Mouse (Mus musculus): ENCODE data around the gene Galnt7. TPM values are rescaled to one million over a fixed set of nuclear protein-coding genes. Genes with fewer than 3 reads are reported as not detected.

The Galnt7 gene
- total RNA-seq, 2 experiments from 2014 or later: 9.5 to 17.9 TPM

DNA sequence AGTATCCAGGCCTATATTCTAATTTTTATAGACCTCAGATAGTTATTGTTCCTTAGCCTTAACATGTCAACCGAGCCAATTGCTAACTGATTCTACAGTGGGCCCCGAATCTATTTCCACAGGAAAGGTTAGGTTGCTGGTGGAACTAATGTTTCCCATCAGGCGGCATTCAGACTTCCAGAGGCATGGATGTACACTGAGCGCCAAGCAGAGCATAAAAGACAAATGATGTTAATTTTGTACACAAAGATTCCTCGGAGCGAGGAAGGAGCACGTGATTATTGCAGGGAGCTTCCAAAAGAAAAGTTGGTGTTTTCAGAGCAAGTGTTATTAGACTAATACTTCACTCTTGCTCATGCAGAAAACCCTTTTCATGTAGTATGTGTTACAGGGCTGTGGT is 21.1 kb downstream of the Galnt7 start:
- ATAC-seq (replicated peaks; ENCODE audit: low FRiP score, low TSS enrichment, poor library complexity, severe bottlenecking): no peak

- ATAC-seq (replicated peaks; ENCODE audit: low FRiP score, low TSS enrichment, poor library complexity, severe bottlenecking): no peak; the same call in 1 of the 2 replicates
These were observed 22.7 kb downstream of the Galnt7 start for GRCm38 (mm10) chr8:57630148-57630547.

DNA sequence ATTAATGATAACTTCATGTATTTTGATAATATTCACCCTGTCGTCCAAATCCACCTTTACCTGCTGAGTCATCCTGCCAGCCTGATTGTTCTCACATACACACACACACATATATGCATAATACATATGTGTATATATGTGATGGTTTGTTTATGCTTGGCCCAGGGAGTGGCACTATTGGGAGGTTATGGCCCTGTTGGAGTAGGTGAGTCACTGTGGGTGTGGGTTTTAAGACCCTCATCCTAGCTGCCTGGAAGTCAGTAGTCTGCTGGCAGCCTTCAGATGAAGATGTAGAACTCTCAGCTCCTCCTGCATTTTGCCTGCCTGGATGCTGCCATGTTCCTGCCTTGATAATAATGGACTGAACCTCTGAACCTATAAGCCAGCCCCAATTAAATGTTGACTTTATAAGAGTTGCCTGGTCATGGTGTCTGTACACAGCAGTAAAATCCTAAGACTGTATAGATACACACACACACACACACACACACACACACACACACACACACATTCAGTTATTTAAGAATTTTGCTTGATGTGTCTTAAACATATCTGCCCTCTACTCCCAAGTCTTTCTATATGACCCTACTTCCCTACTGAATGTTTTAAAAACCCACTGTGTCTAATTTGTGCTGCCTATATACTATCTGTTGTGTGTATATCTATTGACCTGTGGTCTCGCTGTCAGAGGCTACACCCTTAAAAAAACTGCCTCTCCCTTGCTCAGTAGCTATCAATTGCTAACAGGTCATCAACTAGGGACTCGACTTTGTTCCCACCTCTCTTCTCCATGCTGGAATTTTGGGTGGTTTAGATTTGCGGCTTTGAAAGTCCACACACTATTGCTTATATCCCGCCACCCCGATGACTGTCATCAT is 23.8 kb downstream of the Galnt7 start:
- ATAC-seq (replicated peaks; ENCODE audit: low FRiP score, low TSS enrichment, poor library complexity, severe bottlenecking): peak; percentile 46; the same call in 1 of the 2 replicates

GRCm38 (mm10) chr8:57627946-57628786 is 24.7 kb downstream of the Galnt7 start:
- ATAC-seq (replicated peaks; ENCODE audit: low FRiP score, low TSS enrichment, poor library complexity, severe bottlenecking): no peak

GRCm38 (mm10) chr8:57623955-57624354 is 28.9 kb downstream of the Galnt7 start:
- ATAC-seq (replicated peaks; ENCODE audit: low FRiP score, low TSS enrichment, poor library complexity, severe bottlenecking): no peak

- ATAC-seq (replicated peaks; ENCODE audit: low FRiP score, low TSS enrichment, poor library complexity, severe bottlenecking): no peak
These were observed 29.8 kb downstream of the Galnt7 start for GRCm38 (mm10) chr8:57623051-57623450.

GRCm38 (mm10) chr8:57616965-57617364 is 35.9 kb downstream of the Galnt7 start:
- ATAC-seq (replicated peaks; ENCODE audit: low FRiP score, low TSS enrichment, poor library complexity, severe bottlenecking): no peak

DNA sequence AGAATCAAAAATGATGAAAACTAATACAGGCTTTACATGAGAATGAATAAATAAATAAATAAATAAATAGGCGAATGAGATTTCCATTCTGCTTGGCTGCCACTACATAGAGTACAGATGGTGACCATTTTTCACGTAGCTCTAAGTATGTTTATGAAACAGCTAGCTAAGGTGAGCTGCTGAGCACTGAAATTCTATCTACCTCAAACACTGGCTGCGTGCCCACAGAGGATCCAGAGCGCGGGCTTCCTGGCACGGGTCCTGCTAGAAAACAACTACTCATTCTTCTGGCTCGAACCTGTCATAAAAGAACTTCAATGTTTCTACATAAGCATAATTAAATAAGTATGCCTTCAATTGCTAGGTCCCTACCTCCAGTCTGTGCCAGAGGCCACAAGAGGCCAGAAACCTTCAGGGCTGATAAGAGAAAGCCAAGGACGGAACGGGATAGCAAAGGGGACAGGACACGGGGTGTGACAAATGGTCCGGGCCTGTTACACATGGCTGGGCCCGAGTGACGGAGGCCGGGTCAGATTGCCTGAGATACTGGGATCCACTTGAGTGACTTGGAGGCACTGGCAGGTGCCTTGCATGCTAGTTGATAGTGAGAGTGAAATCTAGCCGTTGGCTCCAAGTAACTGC is 37.7 kb downstream of the Galnt7 start:
- ATAC-seq (replicated peaks; ENCODE audit: low FRiP score, low TSS enrichment, poor library complexity, severe bottlenecking): peak; percentile 70

GRCm38 (mm10) chr8:57611419-57611977 is 41.3 kb downstream of the Galnt7 start:
- ATAC-seq (replicated peaks; ENCODE audit: low FRiP score, low TSS enrichment, poor library complexity, severe bottlenecking): no peak

GRCm38 (mm10) chr8:57610706-57611418 is 42.0 kb downstream of the Galnt7 start:
- peak; percentile 53 for ATAC-seq (replicated peaks; ENCODE audit: low FRiP score, low TSS enrichment, poor library complexity, severe bottlenecking)

DNA sequence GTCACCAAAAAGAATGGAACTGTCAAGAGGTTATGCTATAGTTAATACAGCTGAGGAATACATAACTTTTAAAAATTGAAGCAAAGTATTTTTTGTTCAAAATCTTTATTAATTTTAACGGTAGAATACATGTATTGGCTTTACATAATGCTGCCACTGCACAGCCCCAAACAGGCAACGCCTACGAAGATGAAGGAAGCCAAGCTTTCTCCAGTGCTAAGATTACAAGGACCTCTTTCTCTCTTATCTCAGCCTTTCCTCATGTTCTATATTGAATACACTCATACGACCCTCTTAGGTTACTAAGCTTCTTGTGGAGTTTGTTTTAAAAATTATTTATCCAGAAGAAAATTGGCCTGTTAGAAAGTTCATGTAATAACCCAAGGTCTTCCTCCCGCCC is 50.3 kb downstream of the Galnt7 start:
- peak; percentile 73 for ATAC-seq (replicated peaks; ENCODE audit: low FRiP score, low TSS enrichment, poor library complexity, severe bottlenecking)

- ATAC-seq (replicated peaks; ENCODE audit: low FRiP score, low TSS enrichment, poor library complexity, severe bottlenecking): peak; percentile 69
These were observed 50.8 kb downstream of the Galnt7 start for GRCm38 (mm10) chr8:57601987-57602418.

DNA sequence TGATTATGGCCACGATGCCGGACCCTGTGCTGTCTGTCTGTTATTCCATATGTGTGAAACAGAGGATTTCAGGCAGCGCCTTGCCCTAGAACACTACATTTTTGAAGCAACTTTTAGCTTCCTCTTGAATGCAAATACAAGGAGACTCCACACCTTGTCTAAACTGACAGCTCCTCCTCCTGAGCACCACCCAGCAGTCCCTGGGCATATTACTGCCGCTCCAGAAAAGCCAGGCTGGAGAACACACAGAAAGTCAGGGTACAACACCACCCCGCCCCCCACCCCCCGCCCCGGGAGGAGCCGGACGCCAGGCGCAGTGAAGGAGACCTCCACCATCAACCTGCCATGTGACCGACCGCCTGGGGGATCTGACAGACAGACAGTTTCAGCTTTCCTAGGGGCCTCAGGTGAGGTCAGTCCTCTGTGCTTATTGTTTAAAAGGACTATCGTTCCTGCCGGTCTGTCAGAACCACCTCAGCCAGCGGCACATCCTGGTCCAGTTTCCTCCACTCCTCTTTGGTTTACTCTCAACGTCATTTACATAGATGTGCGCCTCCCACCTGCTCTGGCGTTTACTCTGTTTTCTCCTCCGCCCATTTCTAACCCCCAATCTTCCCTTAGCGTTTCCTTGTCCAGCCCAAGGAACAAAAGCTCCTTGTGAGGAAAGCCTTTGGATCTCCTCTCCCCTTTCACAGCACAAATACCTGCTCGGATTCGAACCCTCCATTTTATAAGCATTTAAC is 52.8 kb downstream of the Galnt7 start:
- no peak for ATAC-seq (replicated peaks; ENCODE audit: low FRiP score, low TSS enrichment, poor library complexity, severe bottlenecking)

- ATAC-seq (replicated peaks; ENCODE audit: low FRiP score, low TSS enrichment, poor library complexity, severe bottlenecking): no peak
These were observed 57.0 kb downstream of the Galnt7 start for GRCm38 (mm10) chr8:57595853-57596252.

DNA sequence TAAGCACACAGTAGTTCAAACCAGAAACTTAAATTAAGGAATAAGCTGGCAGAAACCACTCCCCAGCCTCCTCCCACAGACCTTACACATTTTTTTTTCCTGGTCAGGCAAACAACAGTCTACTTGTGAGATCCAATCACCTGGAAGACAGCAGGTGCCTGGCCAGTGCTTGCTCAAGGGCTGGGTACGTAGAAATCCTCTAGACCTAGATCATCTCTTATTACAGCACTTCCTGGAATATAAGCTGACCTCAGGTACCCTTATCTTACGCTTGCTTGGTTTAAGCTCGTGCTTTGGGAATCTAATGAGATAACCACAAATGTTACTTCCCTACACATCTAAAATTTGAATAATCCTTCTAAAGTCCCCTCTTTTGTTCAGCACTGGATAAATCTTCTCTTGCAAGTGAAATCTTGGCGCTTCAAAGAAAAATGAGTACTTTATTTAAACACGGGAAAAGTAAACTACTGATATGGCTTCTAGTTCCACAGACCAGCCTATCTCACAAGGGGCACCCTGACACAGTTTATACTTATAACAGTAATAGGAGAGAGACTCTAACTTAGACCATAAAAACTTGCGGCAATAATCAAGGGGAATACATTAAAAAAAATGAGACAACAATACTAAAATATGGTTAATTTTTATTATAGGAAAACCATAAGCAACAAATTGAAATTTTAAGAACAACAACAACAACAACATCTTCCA is 58.5 kb downstream of the Galnt7 start:
- ATAC-seq (replicated peaks; ENCODE audit: low FRiP score, low TSS enrichment, poor library complexity, severe bottlenecking): peak; percentile 82

DNA sequence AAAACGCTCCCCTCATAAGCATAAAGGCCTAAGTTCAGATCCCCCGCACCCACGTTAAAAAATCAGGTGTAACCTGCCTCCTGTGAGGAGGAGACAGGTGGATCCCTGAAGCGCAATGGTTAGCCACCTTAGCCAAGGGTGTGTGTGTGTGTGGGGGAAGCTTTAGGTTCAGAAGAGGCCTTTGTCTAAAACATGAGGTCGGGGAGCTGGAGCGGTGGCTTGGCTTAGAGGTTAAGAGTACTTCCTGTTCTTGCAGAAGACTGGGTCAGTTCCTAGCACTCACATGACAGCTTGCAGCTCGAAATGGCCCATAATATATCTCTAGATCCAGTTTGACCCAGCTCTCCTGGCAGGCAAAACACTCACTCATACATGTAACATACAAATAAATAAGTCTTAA is 60.2 kb downstream of the Galnt7 start:
- ATAC-seq (replicated peaks; ENCODE audit: low FRiP score, low TSS enrichment, poor library complexity, severe bottlenecking): no peak

DNA sequence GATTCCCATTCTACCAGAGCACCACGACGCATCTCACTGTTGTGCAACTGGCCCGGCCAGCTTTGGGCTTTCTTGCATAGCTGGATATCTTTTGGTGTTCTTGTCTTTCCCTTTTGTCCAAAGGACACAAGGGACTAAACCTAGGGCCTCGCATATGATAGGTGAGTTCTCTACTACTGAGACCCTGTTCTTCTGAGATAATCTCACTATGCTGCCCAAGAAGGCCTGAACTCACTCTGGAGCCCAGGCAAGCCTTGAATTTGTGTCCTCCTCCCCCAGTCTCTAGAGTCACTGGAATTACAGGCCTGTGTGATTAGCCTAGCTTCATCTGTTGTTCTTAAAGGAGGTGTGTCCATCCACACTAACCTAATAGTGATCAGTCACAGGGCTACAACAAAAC is 61.2 kb downstream of the Galnt7 start:
- no peak for ATAC-seq (replicated peaks; ENCODE audit: low FRiP score, low TSS enrichment, poor library complexity, severe bottlenecking)

DNA sequence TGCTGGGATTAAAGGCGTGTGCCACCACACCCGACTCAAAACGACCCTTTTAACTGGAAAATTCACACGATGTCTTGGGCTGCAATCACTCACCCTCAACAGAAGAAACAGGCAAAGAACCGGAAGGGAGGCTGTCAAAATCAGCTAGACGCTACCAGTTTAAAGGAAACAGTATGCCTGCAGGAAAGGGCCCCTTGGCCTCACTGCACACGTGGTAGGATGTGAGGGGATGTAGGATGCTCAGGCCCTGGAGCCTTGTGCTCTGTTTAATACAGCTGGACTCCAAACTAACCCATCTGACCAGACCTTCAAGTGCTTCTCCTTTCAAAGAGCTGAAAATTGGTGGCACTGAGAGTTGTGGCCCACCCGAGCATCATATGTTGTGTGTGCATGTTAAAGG is 62.8 kb downstream of the Galnt7 start:
- ATAC-seq (replicated peaks; ENCODE audit: low FRiP score, low TSS enrichment, poor library complexity, severe bottlenecking): no peak

Data from megakaryocyte-erythroid progenitor cell, adult 5-6 weeks (primary cell).